Mouse (Mus musculus) hindbrain, embryonic 12.5 days (tissue): ENCODE data around the gene Olfr543. TPM values are rescaled to one million over a fixed set of nuclear protein-coding genes. Genes with fewer than 3 reads are reported as not detected.
"Not testable (repeated sequence)": the region's sequence is repeated elsewhere in the genome, so short reads cannot be mapped to it uniquely, and the experiment has no call there.

Source experiments
- ATAC-seq: fragments of 200-750 bp; cut with Nextera tagmentation; 2 replicates; pipeline ENCODE4 v1.8.0; 2017; ENCODE audit warnings: moderate TSS enrichment; ENCODE audit not compliant: low FRiP score
- H3K27ac ChIP-seq: fragments of 300-500 bp; sonication (generic); 2 replicates; pipeline ENCODE4 v1.5.1; 2016; ENCODE audit warnings: mild to moderate bottlenecking
- H3K27me3 ChIP-seq: fragments of 300-500 bp; sonication (generic); 2 replicates; pipeline ENCODE4 v1.6.1; 2016; ENCODE audit warnings: mild to moderate bottlenecking
- H3K36me3 ChIP-seq: fragments of 300-500 bp; sonication (generic); 2 replicates; pipeline ENCODE4 v1.6.1; 2016; ENCODE audit warnings: mild to moderate bottlenecking
- H3K4me1 ChIP-seq: fragments of 300-500 bp; sonication (generic); 2 replicates; pipeline ENCODE4 v1.6.1; 2016
- H3K4me2 ChIP-seq: fragments of 300-500 bp; sonication (generic); replicated peaks from 2 replicates; pipeline ENCODE4 v1.6.1; 2016; ENCODE audit warnings: mild to moderate bottlenecking
- H3K4me3 ChIP-seq: fragments of 300-500 bp; sonication (generic); 2 replicates; pipeline ENCODE4 v1.5.1; 2016; ENCODE audit warnings: mild to moderate bottlenecking
- H3K9ac ChIP-seq: fragments of 300-500 bp; sonication (generic); 2 replicates; pipeline ENCODE4 v1.6.1; 2016; ENCODE audit warnings: mild to moderate bottlenecking, moderate library complexity
- H3K9me3 ChIP-seq: fragments of 300-500 bp; sonication (generic); replicated peaks from 2 replicates; pipeline ENCODE4 v1.6.1; 2016; ENCODE audit warnings: mild to moderate bottlenecking
- WGBS: fragments of 180-500 bp; shearing (Covaris S2); methylation state at CpG from one replicate; pipeline ENCODE4 v1.1.7; 2016; 5-methylcytosine and 5-hydroxymethylcytosine counted together
- polyA plus RNA-seq: library from polyadenylated mRNA; unstranded; fragments of >200 nt; fragmentation: Nextera tagmentation; extraction: Ambion mirVana; gene quantifications from 2 replicates; pipeline ENCODE4 v1.2.1, GENCODE M21; 2016

The Olfr543 gene
- polyA plus RNA-seq, 1 experiment from 2014 or later = 0.31 TPM

DNA sequence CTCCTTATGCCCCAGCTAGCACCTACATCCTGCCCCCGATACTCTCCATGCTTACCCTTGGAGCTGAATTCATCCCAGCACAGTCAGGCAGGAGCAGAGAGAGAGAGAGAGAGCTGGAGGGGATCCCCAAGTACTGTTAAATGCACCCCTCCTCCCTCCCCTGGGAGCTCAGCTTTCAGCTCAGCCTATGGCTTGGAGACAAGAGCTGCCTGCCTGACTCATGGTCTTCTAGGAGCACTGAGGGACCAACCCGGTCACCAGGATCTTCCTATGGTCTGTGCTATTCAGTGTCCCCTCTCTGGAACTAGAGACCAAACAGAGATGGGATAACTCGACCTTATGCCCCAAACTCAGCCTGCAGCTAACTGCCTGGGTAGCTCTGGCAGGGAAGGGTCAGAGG is 18.0 kb upstream of the Olfr543 start, which contains the start of gene Olfr545:
Gene Olfr545, minus strand, starts transcription at position 101 of the 400 bp plus-strand sequence.
- ATAC-seq = no peak
- Histone ChIP-seq H3K4me1 (no peaks in the 10 kb centered on the region), H3K27me3 (no peaks in the 10 kb centered on the region), H3K4me3 (no peak within 1 kb of the TSS), H3K9me3 (no peaks in the 10 kb centered on the region), H3K36me3 (no peaks in the 10 kb centered on the region), H3K4me2 (no peak within 1 kb of the TSS), H3K27ac (no peak within 1 kb of the TSS), H3K9ac (no peak within 1 kb of the TSS)
- WGBS = 72% methylated on average over 3 of the region's 3 CpGs

- H3K9me3 ChIP-seq, H3K27me3 ChIP-seq, H3K4me3 ChIP-seq, H3K9ac ChIP-seq, H3K27ac ChIP-seq, H3K4me1 ChIP-seq, ATAC-seq, H3K36me3 ChIP-seq, H3K4me2 ChIP-seq: not testable (repeated sequence)
- WGBS = 42% methylated on average over 7 of the region's 7 CpGs
Observed at GRCm38 (mm10) chr7:102494416-102494815, 12.9 kb upstream of the Olfr543 start.

DNA sequence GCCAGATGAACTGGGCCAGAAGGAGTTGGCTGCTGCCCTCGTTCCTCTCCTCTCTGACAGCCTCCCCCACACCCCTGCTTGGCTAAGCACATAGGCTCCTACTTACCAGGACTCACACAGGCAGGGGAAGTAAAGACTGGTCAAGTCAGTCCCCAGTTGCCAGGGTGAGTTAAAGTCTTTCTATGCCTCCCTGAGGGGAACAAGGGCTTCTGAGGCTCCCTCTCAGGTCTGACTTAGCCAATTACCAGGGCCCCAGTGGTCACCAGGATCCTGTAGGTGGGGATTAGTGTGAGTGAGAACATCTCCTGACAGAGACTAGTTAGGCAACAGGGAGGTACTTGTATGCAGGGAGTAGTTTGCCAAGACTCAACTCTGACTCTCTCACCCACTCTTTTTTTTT is 6.7 kb upstream of the Olfr543 start, which contains the start of gene Olfr544:
Gene Olfr544, minus strand, starts transcription at position 153 of the 400 bp plus-strand sequence.
- Histone ChIP-seq H3K27me3 (no peaks in the 10 kb centered on the region), H3K27ac (no peak within 1 kb of the TSS), H3K4me1 (no peaks in the 10 kb centered on the region), H3K36me3 (no peaks in the 10 kb centered on the region), H3K4me2 (no peak within 1 kb of the TSS), H3K9ac (no peak within 1 kb of the TSS), H3K9me3 (no peaks in the 10 kb centered on the region), H3K4me3 (no peak within 1 kb of the TSS)
- WGBS = 58% methylated on average over 1 of the region's 1 CpGs
- no peak for ATAC-seq

DNA sequence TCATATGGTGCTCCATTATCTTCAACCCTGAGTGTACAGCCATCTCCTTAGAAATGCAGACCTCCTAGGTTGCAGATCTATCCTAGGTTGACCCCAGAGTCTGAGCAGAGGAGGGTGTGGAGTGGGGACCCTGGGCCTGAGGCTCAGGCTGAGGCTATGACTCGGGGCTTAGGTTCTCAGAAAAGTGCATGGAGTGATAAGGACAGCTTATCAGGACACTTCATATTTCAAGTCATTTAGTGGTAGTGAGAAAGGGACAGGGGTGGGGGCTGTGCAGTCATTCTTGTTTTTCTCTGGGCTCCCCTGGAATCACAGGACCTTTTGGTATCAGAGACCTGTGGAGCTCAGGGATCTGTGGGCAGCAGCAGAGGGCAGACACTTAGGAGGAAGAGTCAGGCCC is 4.6 kb upstream of the Olfr543 start:
- Histone ChIP-seq H3K4me3 (no peak overlapping the region), H3K9ac (no peak overlapping the region), H3K4me1 (no peaks in the 10 kb centered on the region), H3K27me3 (no peaks in the 10 kb centered on the region), H3K9me3 (no peaks in the 10 kb centered on the region), H3K36me3 (no peaks in the 10 kb centered on the region), H3K27ac (no peak overlapping the region), H3K4me2 (no peak overlapping the region)
- ATAC-seq = no peak
- 87% methylated on average over 1 of the region's 1 CpGs for WGBS

GRCm38 (mm10) chr7:102484766-102485165 is 3.3 kb upstream of the Olfr543 start:
- not testable (repeated sequence) for H3K27ac ChIP-seq, H3K4me3 ChIP-seq, H3K4me1 ChIP-seq, ATAC-seq, H3K9me3 ChIP-seq, H3K27me3 ChIP-seq, H3K4me2 ChIP-seq, H3K36me3 ChIP-seq, H3K9ac ChIP-seq
- WGBS = 72% methylated on average over 8 of the region's 8 CpGs

DNA sequence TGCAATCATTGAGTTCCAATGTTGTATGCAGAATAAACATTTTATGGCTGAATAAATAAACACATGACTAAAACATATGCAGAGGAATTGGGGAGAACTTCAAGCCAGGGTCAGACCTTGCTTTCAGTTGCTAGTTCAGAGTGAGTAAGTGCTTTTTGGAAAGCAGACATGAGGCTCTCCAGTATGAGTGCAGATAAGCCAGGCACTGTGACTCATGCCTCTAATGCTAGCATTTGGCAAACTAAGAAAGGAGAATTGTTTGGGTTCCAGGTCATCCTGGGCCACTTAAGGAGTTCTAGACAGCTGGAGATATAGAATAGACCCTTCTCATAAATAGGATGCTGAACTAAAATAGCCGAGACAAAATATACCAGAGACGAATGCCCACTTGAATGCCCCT is 2.2 kb upstream of the Olfr543 start:
- WGBS = 92% methylated on average over 2 of the region's 2 CpGs
- no peak for ATAC-seq
- Histone ChIP-seq H3K4me1 (no peaks in the 10 kb centered on the region), H3K9ac (no peak overlapping the region), H3K36me3 (no peaks in the 10 kb centered on the region), H3K27ac (no peak overlapping the region), H3K4me3 (no peak overlapping the region), H3K9me3 (no peaks in the 10 kb centered on the region), H3K27me3 (no peaks in the 10 kb centered on the region), H3K4me2 (no peak overlapping the region)

DNA sequence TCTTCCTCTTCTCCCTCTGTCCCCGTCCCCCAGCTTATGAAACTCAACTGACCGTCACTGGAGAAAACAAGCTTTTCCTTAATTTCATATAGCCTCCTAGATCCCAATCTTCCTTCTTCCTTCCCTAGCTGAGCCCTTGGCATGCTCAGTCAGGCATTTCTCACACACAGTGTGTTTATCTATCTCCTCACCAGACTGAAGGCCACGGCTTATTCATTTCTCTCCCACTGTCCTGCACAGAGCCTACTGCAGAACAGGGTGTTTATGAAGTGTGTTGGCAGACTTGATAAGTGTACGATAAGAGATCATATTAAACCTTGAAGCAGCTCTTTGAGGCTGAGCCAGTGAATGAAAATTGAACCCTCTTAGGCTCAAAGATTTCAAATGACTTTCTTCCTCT is 658 bp downstream of the Olfr543 start:
- Histone ChIP-seq H3K36me3 (no peaks in the 10 kb centered on the region), H3K27ac (no peak overlapping the region), H3K4me3 (no peak overlapping the region), H3K4me2 (no peak overlapping the region), H3K9ac (no peak overlapping the region), H3K9me3 (no peaks in the 10 kb centered on the region), H3K4me1 (no peaks in the 10 kb centered on the region), H3K27me3 (no peaks in the 10 kb centered on the region)
- no peak for ATAC-seq
- WGBS = 94% methylated on average over 4 of the region's 4 CpGs

- Histone ChIP-seq H3K27me3 (no peaks in the 10 kb centered on the region), H3K4me1 (no peaks in the 10 kb centered on the region), H3K9ac (no peak overlapping the region), H3K27ac (no peak overlapping the region), H3K4me3 (no peak overlapping the region), H3K4me2 (no peak overlapping the region), H3K9me3 (no peaks in the 10 kb centered on the region), H3K36me3 (no peaks in the 10 kb centered on the region)
- no peak for ATAC-seq
- 78% methylated on average over 5 of the region's 5 CpGs for WGBS
Observed at GRCm38 (mm10) chr7:102479368-102480078, 2.0 kb downstream of the Olfr543 start.

GRCm38 (mm10) chr7:102478926-102479325 is 2.6 kb downstream of the Olfr543 start:
- H3K9me3 ChIP-seq = no peaks in the 10 kb centered on the region
- H3K4me1 ChIP-seq = no peaks in the 10 kb centered on the region
- H3K27me3 ChIP-seq = no peaks in the 10 kb centered on the region
- no peak overlapping the region for H3K9ac ChIP-seq
- H3K4me2 ChIP-seq = no peak overlapping the region
- H3K36me3 ChIP-seq = no peaks in the 10 kb centered on the region
- WGBS = 91% methylated on average over 3 of the region's 3 CpGs
- no peak overlapping the region for H3K27ac ChIP-seq
- ATAC-seq = no peak
- H3K4me3 ChIP-seq = no peak overlapping the region

GRCm38 (mm10) chr7:102478425-102478824 is 3.1 kb downstream of the Olfr543 start:
- Histone ChIP-seq H3K36me3 (no peaks in the 10 kb centered on the region), H3K4me3 (no peak overlapping the region), H3K4me1 (no peaks in the 10 kb centered on the region), H3K4me2 (no peak overlapping the region), H3K9me3 (no peaks in the 10 kb centered on the region), H3K27me3 (no peaks in the 10 kb centered on the region), H3K27ac (no peak overlapping the region), H3K9ac (no peak overlapping the region)
- no peak for ATAC-seq
- WGBS = 86% methylated on average over 4 of the region's 4 CpGs

GRCm38 (mm10) chr7:102477377-102477776 is 4.1 kb downstream of the Olfr543 start:
- H3K9ac ChIP-seq = no peak overlapping the region
- no peak overlapping the region for H3K4me3 ChIP-seq
- no peak overlapping the region for H3K27ac ChIP-seq
- ATAC-seq = no peak
- no peaks in the 10 kb centered on the region for H3K27me3 ChIP-seq
- H3K9me3 ChIP-seq = no peaks in the 10 kb centered on the region
- no peaks in the 10 kb centered on the region for H3K4me1 ChIP-seq
- WGBS = 80% methylated on average over 11 of the region's 11 CpGs
- no peaks in the 10 kb centered on the region for H3K36me3 ChIP-seq
- H3K4me2 ChIP-seq = no peak overlapping the region

DNA sequence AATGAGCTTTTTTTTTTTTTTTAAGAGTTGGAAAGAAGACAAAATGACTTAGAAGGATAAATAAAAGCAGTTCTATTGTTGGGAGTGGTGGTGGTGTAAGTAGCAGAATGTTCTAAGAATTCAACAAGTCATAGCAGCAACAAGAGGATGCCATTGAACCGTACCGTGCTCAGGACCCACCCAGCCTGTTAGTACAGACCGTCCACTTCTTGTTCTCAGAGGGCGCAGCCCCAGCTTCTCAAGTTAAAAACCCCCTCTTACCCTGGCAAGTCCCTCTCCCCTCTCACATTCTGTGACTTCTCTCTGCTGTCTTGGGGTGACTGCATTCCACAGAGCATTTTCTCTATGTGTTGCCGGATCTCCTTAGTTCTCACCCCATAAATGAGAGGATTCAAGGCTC is 4.9 kb downstream of the Olfr543 start:
- Histone ChIP-seq H3K27ac (no peak overlapping the region), H3K36me3 (no peaks in the 10 kb centered on the region), H3K9ac (no peak overlapping the region), H3K4me2 (no peak overlapping the region), H3K9me3 (no peaks in the 10 kb centered on the region), H3K4me3 (no peak overlapping the region), H3K4me1 (no peaks in the 10 kb centered on the region), H3K27me3 (no peaks in the 10 kb centered on the region)
- no peak for ATAC-seq
- WGBS = 96% methylated on average over 5 of the region's 5 CpGs

- Histone ChIP-seq H3K27me3 (no peaks in the 10 kb centered on the region), H3K9ac (no peak overlapping the region), H3K9me3 (no peaks in the 10 kb centered on the region), H3K4me2 (no peak overlapping the region), H3K4me3 (no peak overlapping the region), H3K4me1 (no peaks in the 10 kb centered on the region), H3K27ac (no peak overlapping the region), H3K36me3 (peaks cover 20% of the 10 kb centered on the region)
- WGBS = 71% methylated on average over 5 of the region's 5 CpGs
- ATAC-seq = no peak
Observed at GRCm38 (mm10) chr7:102472675-102473074, 8.8 kb downstream of the Olfr543 start.
